Mouse (Mus musculus): ENCODE measurements around the gene Gpc2. TPM values are rescaled to one million over a fixed set of nuclear protein-coding genes. Genes with fewer than 3 reads are reported as not detected.

Gpc2 gene
- total RNA-seq, 2 experiments from 2014 or later, result 2.1 to 3.1 TPM

DNA sequence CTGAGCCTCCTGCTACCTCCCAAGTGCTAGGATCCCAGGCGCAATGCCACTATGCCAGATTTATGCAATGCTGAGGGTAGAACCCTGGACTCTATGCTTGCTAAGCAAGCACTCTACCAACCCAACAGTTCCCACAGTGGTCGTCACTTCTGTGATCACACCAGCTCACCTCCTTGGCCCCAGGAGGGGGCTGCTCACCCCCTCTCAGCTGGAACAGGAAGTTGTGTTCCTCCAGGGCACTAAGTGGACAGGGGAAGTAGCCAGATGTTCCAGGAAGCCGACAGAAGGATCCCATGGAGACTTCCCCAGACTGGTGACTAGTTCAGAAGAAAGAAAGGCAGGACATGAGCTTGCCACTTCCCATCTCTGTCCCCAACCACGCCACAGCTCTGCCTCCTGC lies 17.8 kb downstream of the Gpc2 start:
- DNase-seq, result no peak

DNA sequence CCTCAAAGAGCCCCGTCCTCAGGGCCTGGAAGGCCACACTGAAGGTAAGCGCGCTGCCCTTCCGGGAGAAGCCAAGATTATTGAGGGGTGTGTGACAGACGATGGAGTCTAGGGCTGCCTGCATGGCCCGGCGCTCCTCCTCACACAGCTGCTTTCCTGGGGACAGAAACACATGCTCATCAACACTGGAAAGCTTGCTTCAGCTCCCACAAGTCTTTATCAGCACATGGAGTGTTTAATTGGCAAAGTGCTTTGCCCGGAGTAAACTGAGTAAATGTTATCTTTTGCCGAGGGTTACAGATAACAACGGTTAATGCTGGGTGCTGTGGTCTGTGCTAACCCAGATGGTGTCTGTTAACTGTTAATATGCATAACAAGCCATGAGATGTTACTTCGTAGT lies 19.0 kb downstream of the Gpc2 start:
- no peak for DNase-seq

DNA sequence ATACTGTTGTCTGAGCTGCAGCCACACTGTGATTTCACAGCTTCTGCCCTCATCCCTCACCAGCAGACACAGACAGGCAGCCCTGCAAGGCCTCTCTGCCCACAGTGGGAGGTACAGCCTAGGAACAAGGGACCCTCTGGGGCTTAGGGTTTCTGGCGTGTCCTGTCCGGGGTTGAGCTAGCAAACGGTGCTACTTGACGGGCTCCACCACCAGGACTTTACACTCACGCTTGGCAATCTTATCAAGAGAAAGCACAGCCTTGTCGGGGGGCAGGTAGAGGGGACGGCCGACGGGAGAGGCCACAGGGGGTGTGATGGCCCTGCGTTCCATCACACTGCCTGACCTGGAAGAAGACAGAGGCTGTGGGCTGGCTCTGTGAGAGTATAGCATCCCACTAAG lies 19.8 kb downstream of the Gpc2 start:
- DNase-seq, result no peak

DNA sequence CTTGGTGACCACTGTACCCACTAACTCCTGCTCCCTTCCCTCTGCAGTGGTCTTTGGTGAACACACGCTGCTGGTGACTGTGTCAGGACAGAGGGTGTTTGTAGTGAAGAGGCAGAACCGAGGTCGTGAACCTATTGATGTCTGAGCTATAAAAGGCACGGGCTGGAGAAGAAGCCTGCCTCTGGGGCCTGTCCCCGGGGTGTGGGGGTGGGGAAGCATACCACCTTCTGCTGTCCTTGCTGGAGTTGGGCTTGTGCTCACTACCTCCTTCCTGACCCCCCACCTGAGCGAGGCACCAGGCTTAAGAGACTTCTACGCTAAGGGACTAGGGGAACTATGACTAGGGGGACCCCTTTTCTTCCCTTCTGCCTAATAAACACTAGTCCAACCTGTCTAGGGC lies 20.8 kb downstream of the Gpc2 start:
- no peak for DNase-seq

DNA sequence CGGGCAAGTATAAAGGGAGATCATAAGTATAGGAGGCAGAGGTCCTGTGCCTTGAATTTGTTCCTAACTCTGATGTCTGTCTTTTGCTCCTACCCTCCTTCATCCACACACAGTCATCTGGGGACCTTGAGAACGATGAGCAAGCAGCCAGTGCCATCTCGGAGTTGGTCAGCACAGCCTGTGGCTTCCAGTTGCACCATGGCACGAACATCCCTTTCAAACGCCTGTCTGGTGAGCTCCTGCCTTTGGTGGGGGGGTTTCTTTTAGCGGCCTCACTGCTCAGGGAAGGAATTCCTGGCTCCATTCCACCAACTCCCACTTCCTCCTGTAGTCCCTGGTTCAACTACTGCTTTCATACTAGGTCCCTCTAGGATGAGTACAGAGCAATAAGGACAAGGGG lies 21.3 kb downstream of the Gpc2 start:
- no peak for DNase-seq

DNA sequence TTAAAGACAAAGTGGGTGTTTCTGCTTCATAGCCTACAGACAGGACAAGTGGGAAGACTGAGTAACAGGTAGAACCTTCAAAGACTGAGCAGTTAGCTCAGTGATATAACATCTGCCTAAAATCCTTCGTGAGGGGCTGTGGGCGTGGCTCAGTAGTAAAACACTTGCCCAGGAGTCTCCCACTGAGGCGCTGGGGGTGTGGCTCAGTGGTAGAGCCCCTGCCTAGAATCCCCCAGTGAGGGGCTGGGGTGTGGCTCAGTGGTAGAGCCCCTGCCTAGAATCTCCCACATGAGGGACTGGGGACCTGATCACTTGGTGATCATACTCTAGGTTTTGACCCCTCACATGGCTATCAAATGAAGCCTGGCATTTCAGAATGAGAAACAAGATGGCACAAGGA lies 21.7 kb downstream of the Gpc2 start:
- DNase-seq, result no peak

DNA sequence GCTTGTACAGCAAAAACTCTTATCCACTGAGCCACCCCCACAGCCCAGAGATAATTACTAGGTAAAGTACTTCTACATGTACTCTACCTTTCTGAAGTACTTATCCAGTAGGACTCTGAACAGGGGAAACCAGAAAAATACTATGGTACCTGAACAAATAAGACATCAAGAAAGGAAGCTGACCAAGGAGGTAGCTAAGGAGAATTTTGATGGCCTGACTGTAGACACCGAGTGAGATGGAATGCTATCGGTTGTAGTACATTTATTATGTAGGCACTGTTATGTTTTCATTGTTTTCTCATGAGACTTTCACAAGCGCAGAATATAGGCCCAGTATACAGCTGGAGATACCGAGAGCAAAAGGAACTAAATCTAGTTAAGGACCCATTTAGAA lies 22.2 kb downstream of the Gpc2 start:
- no peak for DNase-seq

DNA sequence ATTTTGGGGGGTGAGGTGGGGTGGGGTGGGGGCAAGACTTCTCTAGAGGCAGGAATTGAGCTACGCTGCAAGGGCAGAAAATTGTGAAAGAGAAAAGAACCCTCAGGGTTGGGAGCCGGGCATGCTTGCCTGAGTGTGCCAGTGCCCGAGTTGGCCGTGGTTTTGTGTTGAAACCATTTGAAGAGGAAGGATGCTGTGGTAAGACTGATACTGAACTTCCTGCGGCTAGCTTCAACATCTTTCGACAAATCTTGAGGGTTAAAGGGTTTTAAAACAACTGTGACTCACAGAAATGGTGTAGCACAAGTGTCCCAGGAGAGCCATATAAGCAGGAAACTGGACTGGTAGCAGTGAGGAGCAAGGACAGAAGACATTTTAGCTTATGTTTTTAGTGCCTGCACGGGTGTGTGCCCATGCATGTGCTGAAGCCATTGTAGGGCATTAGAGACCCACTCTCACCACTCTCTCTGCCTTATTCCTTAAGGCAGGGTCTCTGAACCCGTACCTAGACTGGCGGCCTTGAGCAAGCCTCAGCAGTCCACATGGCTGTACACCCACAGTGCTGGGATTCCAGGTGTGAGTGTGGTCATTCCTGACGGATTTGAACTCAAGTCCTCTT lies 22.7 kb downstream of the Gpc2 start:
- no peak for DNase-seq

DNA sequence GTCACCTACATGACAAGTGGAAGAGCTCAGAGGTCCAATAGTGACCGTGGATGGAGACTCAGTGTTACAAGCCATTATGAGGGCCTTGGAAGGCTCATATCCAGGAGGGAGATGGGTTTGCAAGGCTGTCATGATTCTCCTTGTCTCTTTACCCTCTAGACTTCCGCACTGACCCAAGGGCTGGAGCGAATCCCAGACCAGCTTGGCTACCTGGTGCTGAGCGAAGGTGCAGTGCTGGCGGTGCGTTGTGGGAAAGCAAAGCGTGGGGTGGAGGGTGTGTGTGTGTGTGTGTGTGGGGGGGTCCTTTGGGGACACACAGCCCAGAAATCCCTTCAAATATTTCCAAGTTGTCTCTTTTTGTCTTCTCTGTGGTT lies 23.7 kb downstream of the Gpc2 start:
- DNase-seq, result no peak

DNA sequence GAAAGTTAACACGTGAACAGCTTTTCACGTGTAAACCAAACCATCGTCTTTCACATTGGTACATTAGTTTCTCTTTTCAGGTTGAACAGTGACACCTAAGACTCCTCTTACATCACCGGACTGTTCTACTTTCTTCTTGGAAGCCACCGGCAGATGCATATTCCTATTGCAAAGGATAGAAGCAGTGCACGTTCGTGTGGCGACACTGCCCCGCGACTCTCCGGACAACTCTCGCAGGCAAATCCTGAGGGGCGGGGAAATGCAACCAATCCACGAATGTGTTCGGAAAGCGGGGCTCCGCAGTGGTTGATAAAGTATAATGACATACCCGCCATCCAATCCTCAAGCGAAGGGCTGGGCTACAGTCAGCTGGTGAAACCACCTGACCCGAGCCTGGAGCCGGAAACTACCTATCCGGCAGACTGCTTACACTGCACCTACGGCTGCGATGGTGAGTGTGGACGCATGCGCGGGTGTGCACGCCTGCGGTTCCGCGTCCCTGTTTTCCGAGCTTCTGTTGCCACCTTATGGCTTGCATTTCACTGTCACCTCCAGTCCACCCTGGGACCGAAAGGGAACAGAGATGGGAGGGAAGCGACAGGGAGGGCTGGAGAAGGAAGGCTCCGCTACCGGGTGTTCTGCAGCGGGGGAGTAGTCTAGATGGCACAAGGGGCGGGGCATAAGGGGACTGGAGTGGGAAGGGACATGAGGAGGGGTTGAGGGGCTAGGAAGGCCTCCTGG lies 24.3 kb downstream of the Gpc2 start, which contains the start of gene Lamtor4:
Lamtor4 (plus strand) TSS at position 130 of the 741 bp plus-strand sequence.
- DNase-seq, result peak; percentile 92 to 94

DNA sequence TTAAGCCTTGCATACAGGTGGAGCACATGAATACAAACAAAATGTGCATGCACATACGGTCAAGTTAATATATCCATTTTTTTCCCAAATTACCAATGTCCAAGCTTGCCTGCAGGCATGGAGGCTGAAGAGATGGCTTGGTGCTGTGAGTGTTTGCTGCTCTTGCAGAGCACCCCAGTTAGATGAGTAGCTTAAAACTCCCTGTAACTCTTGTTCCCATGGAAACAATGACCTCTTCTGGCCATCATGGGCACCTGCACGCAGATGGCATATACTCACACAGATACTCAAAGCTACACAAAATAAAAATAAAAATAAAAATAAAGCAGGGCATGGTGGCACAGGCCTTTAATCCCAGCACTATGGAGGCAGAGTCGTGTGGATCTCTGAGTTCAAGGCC lies 26.7 kb downstream of the Gpc2 start:
- DNase-seq, result no peak

DNA sequence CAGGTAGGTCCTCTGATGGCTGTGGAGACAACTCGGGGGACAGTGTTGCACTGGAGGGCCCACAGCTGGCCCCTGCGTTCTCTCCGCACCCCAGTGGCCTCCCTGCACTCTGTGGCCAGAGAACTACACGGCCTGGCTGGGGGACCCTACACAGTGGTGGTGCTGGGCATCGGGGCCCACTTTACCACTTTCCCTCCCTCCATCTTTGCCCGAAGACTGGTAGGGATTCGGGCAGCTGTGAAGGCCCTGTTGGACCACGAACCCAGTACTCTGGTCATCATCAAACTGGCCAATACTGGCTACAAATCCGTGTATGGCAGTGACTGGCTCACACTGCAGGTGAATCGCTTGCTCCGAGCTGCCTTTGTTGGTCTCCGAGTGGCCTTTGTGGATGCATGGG lies 28.7 kb downstream of the Gpc2 start:
- no peak for DNase-seq

DNA sequence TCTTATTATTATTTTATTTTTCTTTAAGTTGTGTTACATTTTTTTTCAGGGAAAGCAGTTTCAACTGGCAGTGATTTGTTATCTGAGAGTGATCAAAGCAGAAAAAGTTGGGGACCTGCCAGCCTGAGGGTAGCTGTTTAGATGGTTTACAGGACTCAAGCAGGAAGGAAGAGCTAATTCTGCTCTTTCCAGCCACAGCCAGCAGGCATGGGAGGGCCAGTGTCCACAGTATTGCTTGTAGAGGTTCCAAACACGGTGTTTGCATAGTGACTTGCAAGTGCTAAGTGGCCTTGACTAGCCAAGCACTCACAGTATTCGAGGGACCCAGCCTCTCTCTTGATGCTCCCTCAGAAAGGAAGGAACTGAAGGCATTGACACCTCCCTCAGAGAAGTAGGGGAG lies 38.3 kb downstream of the Gpc2 start:
- no peak for DNase-seq

DNA sequence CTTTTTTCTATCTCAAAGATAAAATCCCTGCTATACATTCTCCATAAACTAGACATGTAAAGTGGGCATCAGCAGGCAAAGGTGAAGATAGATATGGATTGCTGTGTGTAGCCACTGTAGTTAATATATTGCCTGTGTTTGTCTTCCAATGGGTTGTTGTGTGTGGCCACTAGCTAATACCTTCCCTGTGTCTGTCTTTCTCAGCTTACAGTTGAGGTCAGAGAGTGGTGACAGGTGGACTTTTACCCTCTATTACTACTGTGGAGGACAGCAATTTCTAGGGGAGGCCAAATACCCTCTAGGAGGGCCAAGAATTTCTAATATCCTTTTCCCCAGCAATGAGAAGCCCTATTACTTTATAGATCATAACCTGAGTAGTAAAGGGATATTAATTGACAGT lies 45.6 kb downstream of the Gpc2 start:
- DNase-seq, result no peak

DNA sequence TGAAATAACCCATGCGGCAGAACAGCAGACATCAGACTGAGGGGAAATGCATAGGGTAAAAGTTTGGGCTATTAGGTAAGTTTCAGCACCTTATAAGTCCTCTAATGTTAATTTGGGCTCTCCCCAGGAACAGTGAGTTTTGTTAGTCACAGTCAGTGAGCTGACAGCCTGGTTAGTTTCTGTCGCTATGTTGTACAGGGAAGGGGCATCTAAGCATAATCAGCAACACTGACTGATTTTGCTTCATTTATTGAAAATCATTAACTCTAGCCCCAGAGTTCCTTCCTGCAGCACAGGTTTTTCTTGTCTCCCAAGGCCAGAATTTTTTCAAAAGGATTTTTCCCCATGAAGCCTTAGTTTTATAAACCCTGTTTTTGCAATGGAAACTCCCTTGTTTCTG lies 46.0 kb downstream of the Gpc2 start:
- no peak for DNase-seq

DNA sequence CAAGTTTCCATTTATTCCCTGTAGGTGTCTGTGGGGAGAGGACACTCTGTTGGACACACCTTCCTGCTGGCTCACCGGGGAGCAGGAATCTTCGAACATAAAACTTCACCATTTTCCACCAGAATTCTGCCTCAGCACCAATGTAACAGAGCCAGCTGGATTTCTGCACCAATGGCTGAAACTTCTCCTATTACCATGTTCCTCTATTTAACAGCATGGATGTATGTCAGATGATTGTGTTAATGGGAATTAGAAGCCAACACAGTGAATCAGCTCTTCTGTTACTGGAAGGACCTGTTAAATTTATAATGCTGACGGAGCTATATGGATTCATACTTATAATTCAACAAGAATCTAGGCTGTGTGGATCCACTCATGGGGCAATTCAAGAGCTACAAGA lies 50.3 kb downstream of the Gpc2 start:
- no peak for DNase-seq

DNA sequence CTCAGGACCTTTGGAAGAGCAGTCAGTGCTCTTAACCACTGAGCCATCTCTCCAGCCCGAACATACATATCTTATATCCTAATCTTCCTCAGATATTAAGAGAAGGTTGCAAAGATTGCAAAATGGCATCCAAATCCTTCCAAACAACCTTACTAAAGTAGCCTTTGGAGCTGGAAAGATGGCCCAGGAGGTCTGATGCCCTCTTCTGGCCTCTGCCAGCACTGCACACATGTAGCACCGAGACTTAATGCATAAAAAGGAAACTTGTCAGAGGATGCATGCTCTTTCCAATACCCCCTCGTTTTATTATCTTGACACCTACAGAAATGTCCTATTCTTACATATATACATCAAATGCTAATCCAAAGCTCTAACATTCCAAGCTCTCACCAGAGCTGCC lies 51.8 kb downstream of the Gpc2 start:
- DNase-seq, result no peak

DNA sequence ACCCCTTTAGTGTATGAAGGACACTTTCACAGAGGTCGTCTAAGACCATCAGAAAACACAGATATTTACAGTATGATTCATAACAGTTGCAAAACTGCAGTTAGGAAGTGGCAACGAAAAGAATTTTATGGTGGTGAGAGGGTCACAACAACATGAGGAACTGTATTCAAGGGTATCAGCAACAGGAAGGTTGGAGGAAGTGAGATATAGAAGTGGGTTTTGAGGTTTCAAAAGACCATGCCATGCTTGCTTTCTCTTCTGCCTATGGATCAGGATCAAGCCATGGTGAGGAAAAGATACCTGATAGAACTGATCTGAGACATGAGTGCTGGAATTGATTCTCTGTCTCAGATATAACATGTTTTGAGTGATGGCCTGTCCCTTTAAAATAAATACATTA lies 52.4 kb downstream of the Gpc2 start:
- no peak for DNase-seq

DNA sequence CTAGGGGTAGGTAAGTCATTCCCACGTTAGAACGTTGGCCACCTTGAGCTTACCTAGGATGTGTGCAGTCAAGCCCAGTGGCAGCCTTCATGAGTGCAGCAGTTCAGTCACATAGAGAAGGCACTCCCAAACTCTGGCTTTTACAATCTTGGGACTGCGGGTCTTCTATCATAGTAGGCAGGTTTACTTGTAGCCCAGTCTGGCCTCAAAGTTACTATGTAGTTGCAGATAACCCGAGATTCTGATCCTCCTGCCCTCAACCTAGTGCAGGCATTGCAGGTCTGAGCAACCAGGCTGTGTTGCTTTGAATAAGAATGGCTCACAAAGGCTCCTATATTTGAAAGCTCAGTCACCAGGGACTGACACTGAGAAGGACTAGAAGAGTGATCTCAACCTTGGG lies 53.3 kb downstream of the Gpc2 start:
- no peak for DNase-seq

DNA sequence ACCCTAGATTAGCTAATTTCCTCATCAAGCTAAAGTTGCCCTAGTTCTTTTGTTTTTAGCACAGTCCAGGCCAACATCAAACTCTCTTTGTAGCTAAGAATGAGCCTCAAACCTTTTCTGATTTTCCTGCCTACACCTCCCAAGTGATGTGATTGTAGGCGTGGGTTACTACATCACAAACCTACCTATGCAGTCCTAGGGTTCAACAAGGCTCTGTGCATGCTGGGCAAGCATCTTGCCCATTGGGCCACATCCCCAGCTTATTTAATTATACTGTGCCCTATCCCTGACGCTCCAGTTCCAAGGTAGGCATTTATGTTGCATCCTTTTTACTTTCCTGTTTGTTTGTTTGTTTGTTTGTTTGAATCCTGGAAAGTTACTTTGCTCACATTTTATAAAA lies 54.1 kb downstream of the Gpc2 start, which contains the start of gene Nxpe5:
Nxpe5 (plus strand) TSS at position 199 of the 400 bp plus-strand sequence.
- DNase-seq, result no peak

Measured in layer of hippocampus, postnatal 36 days (tissue).